Mouse (Mus musculus) lung, postnatal 25 days (tissue): Measurements from ENCODE around the gene Ykt6.

Experiments
- DNase-seq: peaks from one replicate; pipeline ENCODE4 v3.0.0; 2022; ENCODE audit warnings: low spot score

Gene Ykt6

DNA sequence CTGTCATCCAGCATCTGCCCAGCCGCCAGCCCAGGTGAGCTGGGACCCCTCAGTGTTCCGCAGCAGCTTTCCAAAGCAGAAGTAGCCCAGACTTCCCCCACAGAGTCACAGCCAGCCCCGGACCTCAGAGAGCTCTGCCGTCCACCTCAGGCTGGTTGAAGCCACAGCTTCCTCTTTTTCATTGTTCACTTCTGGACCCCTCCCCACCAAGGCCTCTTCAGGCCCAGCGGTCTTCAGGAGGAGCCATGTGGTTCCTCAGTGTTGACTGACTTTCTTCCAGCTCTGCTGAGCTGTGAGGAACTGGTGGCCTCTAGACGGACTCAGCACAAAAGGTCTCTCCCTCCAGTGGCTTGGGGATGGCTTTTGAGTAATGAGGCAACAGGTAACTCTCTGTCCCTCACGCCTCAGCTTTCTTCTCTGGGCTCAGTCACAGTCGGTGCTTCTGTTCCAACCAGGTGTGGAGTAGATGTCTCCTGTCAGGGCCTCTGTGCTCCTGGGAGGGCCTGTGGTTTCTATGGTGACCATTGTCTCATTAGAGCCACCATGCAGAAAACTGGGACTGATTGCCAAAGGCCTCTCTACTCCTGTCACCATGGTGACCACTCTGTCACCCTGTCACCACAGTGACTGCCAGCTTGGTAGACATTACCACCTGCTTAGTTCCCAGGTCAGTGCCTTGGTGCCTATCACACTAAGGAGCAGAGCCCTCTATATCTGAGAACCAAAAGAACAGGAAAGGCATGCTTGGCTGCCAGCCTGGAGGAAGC, 5.7 kb upstream of the Ykt6 start, which contains the start of gene Gck:
Gene Gck (minus strand): TSS at position 496 of the 767 bp plus-strand sequence.
- DNase-seq = no peak

GRCm38 (mm10) chr11:5952501-5952900, 3.0 kb upstream of the Ykt6 start:
- DNase-seq = peak; percentile 65

- DNase-seq = no peak
These were observed 2.2 kb upstream of the Ykt6 start for GRCm38 (mm10) chr11:5953130-5953765.

DNA sequence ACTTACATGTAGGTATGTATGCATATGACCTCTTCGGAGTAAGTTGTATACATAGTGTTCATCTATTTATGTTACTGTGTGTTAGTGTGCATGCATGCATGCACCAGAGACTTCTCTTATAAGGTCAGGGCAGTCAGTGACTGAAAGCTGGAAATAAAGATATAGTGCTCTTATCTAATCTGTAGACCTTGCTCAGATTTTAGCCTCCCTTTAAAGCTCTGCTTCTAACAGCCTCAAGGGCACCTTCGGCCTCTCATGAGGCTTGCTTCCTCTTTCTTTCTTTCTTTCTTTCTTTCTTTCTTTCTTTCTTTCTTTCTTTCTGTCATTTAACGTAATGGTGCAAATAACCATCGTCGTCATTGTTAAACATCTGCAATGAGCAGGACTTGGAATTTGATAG, 1.1 kb upstream of the Ykt6 start:
- no peak for DNase-seq

GRCm38 (mm10) chr11:5954965-5955504, 458 bp upstream of the Ykt6 start:
- DNase-seq = peak; percentile 58

- no peak for DNase-seq
These were observed 4.6 kb downstream of the Ykt6 start for GRCm38 (mm10) chr11:5960051-5960450.

DNA sequence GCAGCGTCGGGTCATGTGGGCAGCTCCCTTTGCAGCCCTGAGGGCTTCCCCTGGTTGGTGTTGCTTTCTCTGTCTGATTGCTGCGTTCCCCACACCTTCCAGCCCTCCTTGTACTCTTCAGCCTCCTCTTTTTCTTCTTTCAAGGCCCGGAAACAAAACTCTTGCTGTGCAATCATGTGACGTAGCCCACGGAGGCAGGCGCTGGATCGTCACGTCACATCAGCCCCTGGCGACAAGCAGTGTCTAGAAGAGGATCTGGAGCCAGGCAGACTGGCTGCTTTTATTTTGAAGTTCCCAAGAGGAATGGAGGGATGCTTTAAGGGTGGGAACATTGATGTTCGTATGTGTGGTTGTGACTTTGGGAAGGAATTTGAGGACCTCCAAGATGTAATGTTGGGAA, 10.4 kb downstream of the Ykt6 start:
- no peak for DNase-seq

GRCm38 (mm10) chr11:5966751-5967150, 11.3 kb downstream of the Ykt6 start:
- no peak for DNase-seq

DNA sequence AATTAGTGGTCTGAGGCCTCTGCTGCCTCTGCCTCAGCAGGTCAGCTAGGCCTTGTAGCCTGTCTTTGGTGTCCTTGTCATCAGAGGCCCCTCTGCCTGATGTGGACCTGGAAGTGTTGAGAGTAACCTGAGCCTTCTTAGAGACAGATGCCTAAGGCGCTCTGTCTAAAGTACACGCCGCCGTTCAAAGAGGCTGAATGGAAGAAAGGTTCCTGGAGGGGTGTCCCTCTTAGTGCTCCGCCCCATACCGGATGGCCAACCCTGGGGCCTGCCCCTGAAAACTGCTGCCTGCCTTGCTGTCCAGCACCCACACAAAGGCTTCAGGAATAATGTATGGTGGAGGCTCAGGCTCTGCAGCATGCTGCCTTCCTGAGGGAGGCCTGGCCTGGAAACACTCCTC, 12.7 kb downstream of the Ykt6 start:
- no peak for DNase-seq

- DNase-seq = no peak
These were observed 15.7 kb downstream of the Ykt6 start for GRCm38 (mm10) chr11:5971202-5971601.

- no peak for DNase-seq
These were observed 17.7 kb downstream of the Ykt6 start for GRCm38 (mm10) chr11:5973151-5973550.

DNA sequence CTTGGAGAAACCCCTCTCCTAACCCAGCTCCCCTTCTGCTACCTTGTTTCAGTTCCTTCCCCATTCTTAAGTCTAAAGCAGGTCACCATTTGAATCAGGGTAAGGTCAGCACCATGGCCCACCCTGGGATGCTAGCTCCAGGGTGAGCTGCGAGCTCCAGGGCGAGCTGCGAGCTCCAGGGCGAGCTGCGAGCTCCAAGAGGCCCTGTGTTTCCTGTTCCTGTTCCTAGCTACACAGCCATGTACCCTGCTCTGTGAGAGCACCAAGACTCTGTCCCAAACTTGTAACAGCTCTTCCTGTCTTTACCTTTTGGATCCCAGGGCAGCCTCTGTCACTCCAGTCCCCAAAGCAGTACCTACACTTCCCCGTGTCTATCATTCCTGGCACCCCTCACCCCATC, 18.6 kb downstream of the Ykt6 start:
- no peak for DNase-seq

- no peak for DNase-seq
These were observed 19.6 kb downstream of the Ykt6 start for GRCm38 (mm10) chr11:5975068-5975467.

GRCm38 (mm10) chr11:5976106-5976505, 20.6 kb downstream of the Ykt6 start:
- DNase-seq = no peak

- DNase-seq = no peak
These were observed 23.6 kb downstream of the Ykt6 start for GRCm38 (mm10) chr11:5979088-5979487.

DNA sequence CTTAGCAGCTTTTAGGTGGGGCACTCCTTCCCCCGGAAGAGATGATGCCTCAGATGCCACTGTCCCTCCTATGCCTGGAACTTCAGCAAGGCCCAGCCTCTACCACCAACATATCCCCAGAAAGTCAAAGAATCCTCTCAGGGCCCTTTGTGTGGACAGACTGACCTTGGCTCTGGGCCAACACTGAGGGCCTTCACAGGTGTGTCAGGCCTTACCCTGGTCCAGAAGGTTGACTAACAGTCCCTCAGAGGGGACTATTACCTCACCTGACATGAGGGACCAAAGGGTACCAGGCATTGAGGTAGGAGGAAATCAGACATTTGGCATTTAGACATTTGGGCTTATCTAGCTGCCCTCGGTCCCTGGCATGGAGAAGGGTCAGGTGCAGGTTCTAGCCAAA, 24.6 kb downstream of the Ykt6 start:
- DNase-seq = no peak

- no peak for DNase-seq
These were observed 25.1 kb downstream of the Ykt6 start for GRCm38 (mm10) chr11:5980561-5980960.

DNA sequence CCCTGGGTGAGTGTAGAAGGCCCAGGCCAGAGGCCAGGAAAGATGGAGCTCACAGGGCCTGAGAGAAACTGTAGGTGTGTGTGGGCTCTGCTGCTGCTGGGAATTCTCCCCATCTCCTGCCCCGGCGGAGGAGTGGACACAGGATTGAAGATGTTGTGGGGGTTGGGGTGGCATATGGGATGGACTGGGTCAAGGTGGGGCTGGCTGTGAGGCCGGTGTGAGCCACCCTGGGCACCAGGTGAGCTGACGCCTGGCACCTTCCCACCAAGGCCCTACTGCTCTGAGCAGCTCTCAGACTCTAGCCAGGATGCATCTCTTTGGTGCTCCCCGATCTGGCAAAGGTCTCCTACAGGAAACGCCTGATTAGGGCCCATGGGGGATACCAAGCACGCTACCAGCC, 25.8 kb downstream of the Ykt6 start:
- DNase-seq = no peak

- no peak for DNase-seq
These were observed 28.1 kb downstream of the Ykt6 start for GRCm38 (mm10) chr11:5983629-5984028.

- DNase-seq = no peak
These were observed 32.6 kb downstream of the Ykt6 start for GRCm38 (mm10) chr11:5988126-5988525.

DNA sequence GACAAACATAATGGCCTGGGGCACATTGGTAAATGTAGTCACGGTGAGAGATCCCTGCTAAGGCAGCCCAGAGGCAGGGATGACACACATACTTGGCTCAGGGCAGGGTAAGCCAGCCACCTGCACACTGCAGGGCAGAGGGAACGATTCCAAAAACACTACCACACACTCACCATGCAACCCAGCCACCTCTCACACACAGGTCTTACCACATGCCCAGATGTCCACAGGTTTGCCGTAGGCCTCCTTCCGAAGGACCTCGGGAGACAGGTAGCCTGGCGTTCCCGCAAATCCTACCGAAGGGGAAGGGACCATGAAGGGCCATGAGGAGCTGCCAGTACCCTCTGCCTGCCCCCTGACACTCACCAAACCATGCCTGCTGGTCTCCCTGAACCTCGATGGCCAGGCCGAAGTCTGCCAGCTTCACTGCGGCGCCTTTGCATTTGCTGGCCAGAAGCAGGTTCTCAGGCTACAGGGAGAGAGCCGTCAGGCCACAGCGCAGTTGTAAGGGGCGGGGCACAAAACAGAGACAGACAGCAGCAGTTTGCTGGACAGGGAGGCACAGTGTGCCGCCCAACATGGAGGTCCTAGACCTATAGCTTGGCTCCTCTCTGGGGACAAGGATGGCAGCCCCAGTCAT, 34.6 kb downstream of the Ykt6 start:
- DNase-seq = no peak

DNA sequence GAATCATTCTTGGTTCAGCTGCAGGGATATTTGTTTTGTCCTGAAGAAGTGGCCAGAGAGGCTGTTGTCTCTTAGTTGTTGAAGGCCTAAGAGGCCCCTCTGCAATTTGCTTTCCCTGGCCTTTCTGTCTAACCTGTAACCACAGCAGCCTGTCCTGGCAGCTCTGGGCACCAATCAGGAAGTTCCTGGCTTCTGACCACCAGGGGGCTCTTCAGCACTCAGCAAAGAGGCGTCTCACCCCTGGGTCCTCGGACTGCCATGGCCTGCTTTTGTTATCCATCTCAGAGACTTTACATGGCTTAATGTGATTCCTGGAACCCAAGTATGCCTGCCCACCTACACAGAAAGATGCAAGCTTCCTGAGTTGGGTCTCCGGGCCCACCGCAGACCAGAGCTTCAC, 35.4 kb downstream of the Ykt6 start:
- DNase-seq = peak; percentile 29

GRCm38 (mm10) chr11:5994212-5994611, 38.7 kb downstream of the Ykt6 start:
- no peak for DNase-seq
